Mouse (Mus musculus) ES-Bruce4 (cell line): ENCODE results near the gene Ifnk.

Experiments used
- CTCF ChIP-seq: IDR thresholded peaks from one replicate; pipeline ENCODE4 v1.8.1; 2011; ENCODE audit warnings: low read depth, low read length
- EP300 ChIP-seq: IDR thresholded peaks from 2 replicates; pipeline ENCODE4 v1.6.1; 2011; ENCODE audit warnings: low read depth, low read length; ENCODE audit not compliant: insufficient read depth

DNA sequence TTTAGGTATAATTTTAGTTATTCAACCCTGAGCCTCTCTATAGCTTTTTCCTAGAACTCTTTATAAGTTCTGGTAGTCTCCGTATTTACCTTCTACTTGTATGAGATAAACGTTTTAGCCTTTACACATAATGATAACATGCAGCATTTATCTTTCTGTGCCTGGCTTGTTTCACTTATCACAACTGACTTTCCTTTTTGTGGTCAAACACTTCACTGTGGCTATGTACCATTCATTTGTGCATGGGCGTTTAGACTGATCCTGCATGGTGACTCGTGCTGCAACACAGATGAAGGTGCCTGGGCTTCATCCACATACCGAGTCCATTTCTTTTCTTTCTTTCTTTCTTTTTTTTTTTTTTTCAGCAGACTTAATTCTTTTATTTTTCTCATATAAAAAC is 49.8 kb downstream of the Ifnk start:
- no peak for TF ChIP-seq CTCF
- TF ChIP-seq EP300, result no peak
